In genomic region chr5:137951218-137951617, GRCm38 (mm10) we compare ENCODE assay signal across 9 mouse cellular contexts. TPM values are rescaled to one million over a fixed set of nuclear protein-coding genes. Genes with fewer than 3 reads are reported as not detected.
DNase-seq lines count a peak whose midpoint lies in the region.
"Had no signal": no experiment of that assay in that cellular context is flagged by ENCODE, and none has a peak within 500 bp of the region (broad histone marks: within the 10 kb centered on the region; RNA-seq: fewer than 3 reads in every experiment).

No protein-coding gene starts in this region.

- H3K4me1 ChIP-seq in heart, embryonic 10.5 days: no peaks in the 10 kb centered on the region

- H3K36me3 ChIP-seq in heart, embryonic 10.5 days: no peaks in the 10 kb centered on the region

- DNase-seq in heart, adult 11 months: peak; percentile 74
- no peak for DNase-seq in heart, embryonic 10.5 days (ENCODE audit: low spot score)
- peak; percentile 18 for DNase-seq in right cerebral cortex, adult 18-20 months
- no peak for DNase-seq in right cerebral cortex, postnatal 25 days
- peak; percentile 12 for DNase-seq in cerebellum, adult 9-11 months
- peak; percentile 45 for DNase-seq in lung, postnatal 14 days
- no peak for DNase-seq in spleen, postnatal 14 days (ENCODE audit: low spot score in 2 of 2)
- DNase-seq in spleen, postnatal 4 days (ENCODE audit: low spot score in 2 of 2): no peak

- H3K27ac ChIP-seq in heart, embryonic 10.5 days: no peak overlapping the region

- WGBS in heart, embryonic 10.5 days: 36% methylated on average over 6 of the region's 6 CpGs

- no peaks in the 10 kb centered on the region for H3K27me3 ChIP-seq in heart, embryonic 10.5 days (ENCODE audit: insufficient read depth, poor library complexity, severe bottlenecking)

- no peak overlapping the region for H3K4me3 ChIP-seq in heart, embryonic 10.5 days
- H3K4me3 ChIP-seq: erythroblast, embryonic 14.5 days had no signal

- H3K9me3 ChIP-seq in heart, embryonic 10.5 days: no peaks in the 10 kb centered on the region

RNA-seq across cellular contexts. Expression of gene Gjc3, which starts 11.7 kb away (rescaled TPM):
- polyA plus RNA-seq in heart, embryonic 10.5 days (2016; fragmentation: Nextera tagmentation; extraction: Ambion mirVana): not detected in 2 replicates
- polyA plus RNA-seq: erythroblast, embryonic 14.5 days had no signal

RNA-seq across cellular contexts. Expression of gene Cyp3a13, which starts 29.8 kb away (rescaled TPM):
- polyA plus RNA-seq in heart, embryonic 10.5 days (2016; fragmentation: Nextera tagmentation; extraction: Ambion mirVana): 0.14 TPM in 1 of 2 replicates, not detected in the other
- polyA plus RNA-seq: erythroblast, embryonic 14.5 days had no signal

RNA-seq across cellular contexts. Expression of gene Azgp1, which starts 30.1 kb away (rescaled TPM):
- not detected in 2 replicates for polyA plus RNA-seq in heart, embryonic 10.5 days (2016; fragmentation: Nextera tagmentation; extraction: Ambion mirVana)
- polyA plus RNA-seq: erythroblast, embryonic 14.5 days had no signal

Comparison
In these comparisons a context has a peak if more than half of its experiments do, and no peak if none do; other contexts are left out.
1. DNase-seq: peak in heart, adult 11 months (single experiment), right cerebral cortex, adult 18-20 months (single experiment), cerebellum, adult 9-11 months (single experiment) and lung, postnatal 14 days (single experiment); none in heart, embryonic 10.5 days (single experiment), right cerebral cortex, postnatal 25 days (single experiment), spleen, postnatal 14 days (0 of 2) and spleen, postnatal 4 days (0 of 2).